Mouse (Mus musculus) neural tube, embryonic 11.5 days (tissue): ENCODE measurements at regions not wholly inside any gene's neighbourhood (a gene's known extent, or its start where the extent isn't known, plus 50 kb on each side); places are given as distances from the start of the nearest gene placed in this dataset.

ENCODE experiments used
- ATAC-seq: fragments of 200-750 bp; cut with Nextera tagmentation; 2 replicates; pipeline ENCODE4 v1.8.0; 2017; ENCODE audit warnings: moderate number of reproducible peaks, mild to moderate bottlenecking, moderate TSS enrichment, moderate library complexity; ENCODE audit not compliant: insufficient read depth, low FRiP score, low TSS enrichment
- DNase-seq: peaks from one replicate; pipeline ENCODE4 v3.0.0-alpha.2; 2015; ENCODE audit warnings: low spot score
- H3K27ac ChIP-seq: fragments of 300-500 bp; sonication (generic); 2 replicates; pipeline ENCODE4 v1.5.1; 2014; ENCODE audit warnings: low read depth, mild to moderate bottlenecking, low read length
- H3K27me3 ChIP-seq: fragments of 300-500 bp; sonication (generic); 2 replicates; pipeline ENCODE4 v1.6.1; 2014; ENCODE audit warnings: mild to moderate bottlenecking, low read length, mixed read lengths; ENCODE audit not compliant: control insufficient read depth, insufficient read depth
- H3K36me3 ChIP-seq: fragments of 300-500 bp; sonication (generic); 2 replicates; pipeline ENCODE4 v1.6.1; 2014; ENCODE audit warnings: mild to moderate bottlenecking, low read length, moderate library complexity, mixed read lengths; ENCODE audit not compliant: control insufficient read depth, insufficient read depth
- H3K4me1 ChIP-seq: fragments of 300-500 bp; sonication (generic); 2 replicates; pipeline ENCODE4 v1.6.1; 2014; ENCODE audit warnings: low read length, mixed read lengths; ENCODE audit not compliant: control insufficient read depth, insufficient read depth
- H3K4me2 ChIP-seq: fragments of 300-500 bp; sonication (generic); 2 replicates; pipeline ENCODE4 v1.6.1; 2014; ENCODE audit warnings: low read depth, mild to moderate bottlenecking, moderate library complexity
- H3K4me3 ChIP-seq: fragments of 300-500 bp; sonication (generic); 2 replicates; pipeline ENCODE4 v1.5.1; 2014; ENCODE audit warnings: low read depth, low read length
- H3K9ac ChIP-seq: fragments of 300-500 bp; sonication (generic); 2 replicates; pipeline ENCODE4 v1.6.1; 2014; ENCODE audit warnings: mild to moderate bottlenecking, low read length
- H3K9me3 ChIP-seq: fragments of 300-500 bp; sonication (generic); 2 replicates; pipeline ENCODE4 v1.6.1; 2016; ENCODE audit warnings: low read length; ENCODE audit not compliant: control insufficient read depth
- WGBS: fragments of 180-500 bp; shearing (Covaris S2); extraction: QIAGEN DNeasy Blood & Tissue Kit; methylation state at CpG from one replicate; pipeline ENCODE4 v1.1.7; 2014; 5-methylcytosine and 5-hydroxymethylcytosine counted together

- H3K27ac ChIP-seq = no peak overlapping the region
- H3K27me3 ChIP-seq = no peaks in the 10 kb centered on the region
- ATAC-seq (no peak), DNase-seq (no peak)
- no peak overlapping the region for H3K9ac ChIP-seq
- no peaks in the 10 kb centered on the region for H3K4me1 ChIP-seq
- H3K4me3 ChIP-seq = no peak overlapping the region
- H3K4me2 ChIP-seq = no peak overlapping the region
- H3K36me3 ChIP-seq = no peaks in the 10 kb centered on the region
- WGBS = 77% methylated on average over 4 of the region's 4 CpGs
- no peaks in the 10 kb centered on the region for H3K9me3 ChIP-seq
Measured at GRCm38 (mm10) chr9:83308771-83309170, 132.2 kb downstream of the Lca5 start.

- H3K27me3 ChIP-seq = no peaks in the 10 kb centered on the region
- DNase-seq (no peak), ATAC-seq (no peak)
- H3K9ac ChIP-seq = no peak overlapping the region
- no peak overlapping the region for H3K4me3 ChIP-seq
- WGBS = 69% methylated on average over 4 of the region's 4 CpGs
- no peaks in the 10 kb centered on the region for H3K4me1 ChIP-seq
- no peak overlapping the region for H3K27ac ChIP-seq
- no peaks in the 10 kb centered on the region for H3K9me3 ChIP-seq
- H3K4me2 ChIP-seq = no peak overlapping the region
- no peaks in the 10 kb centered on the region for H3K36me3 ChIP-seq
Measured at GRCm38 (mm10) chr9:83308092-83308491, 132.8 kb downstream of the Lca5 start.

- Histone ChIP-seq H3K27me3 (no peaks in the 10 kb centered on the region), H3K4me3 (no peak overlapping the region), H3K9ac (no peak overlapping the region), H3K9me3 (no peaks in the 10 kb centered on the region), H3K36me3 (no peaks in the 10 kb centered on the region), H3K27ac (no peak overlapping the region), H3K4me1 (no peaks in the 10 kb centered on the region), H3K4me2 (no peak overlapping the region)
- 62% methylated on average over 11 of the region's 11 CpGs for WGBS
- DNase-seq (peak; percentile 33), ATAC-seq (no peak)
Measured at GRCm38 (mm10) chr9:83307349-83307938, 133.5 kb downstream of the Lca5 start.

- Histone ChIP-seq H3K36me3 (no peaks in the 10 kb centered on the region), H3K9me3 (no peaks in the 10 kb centered on the region), H3K4me1 (no peaks in the 10 kb centered on the region), H3K27ac (no peak overlapping the region), H3K9ac (no peak overlapping the region), H3K4me3 (no peak overlapping the region), H3K27me3 (no peaks in the 10 kb centered on the region), H3K4me2 (no peak overlapping the region)
- WGBS = 54% methylated on average over 7 of the region's 7 CpGs
- no peak for ATAC-seq
- no peak for DNase-seq
Measured at GRCm38 (mm10) chr9:83304925-83305324, 136.0 kb downstream of the Lca5 start.

GRCm38 (mm10) chr9:83300500-83300899 is 140.4 kb downstream of the Lca5 start:
- Histone ChIP-seq H3K4me3 (no peak overlapping the region), H3K4me1 (no peaks in the 10 kb centered on the region), H3K27me3 (no peaks in the 10 kb centered on the region), H3K36me3 (no peaks in the 10 kb centered on the region), H3K9me3 (no peaks in the 10 kb centered on the region), H3K27ac (no peak overlapping the region), H3K9ac (no peak overlapping the region), H3K4me2 (no peak overlapping the region)
- ATAC-seq (no peak), DNase-seq (no peak)
- WGBS = 85% methylated on average over 4 of the region's 4 CpGs

GRCm38 (mm10) chr9:83300044-83300443 is 140.9 kb downstream of the Lca5 start:
- Histone ChIP-seq H3K9ac (no peak overlapping the region), H3K27ac (no peak overlapping the region), H3K4me2 (no peak overlapping the region), H3K4me1 (no peaks in the 10 kb centered on the region), H3K9me3 (no peaks in the 10 kb centered on the region), H3K4me3 (no peak overlapping the region), H3K27me3 (no peaks in the 10 kb centered on the region), H3K36me3 (no peaks in the 10 kb centered on the region)
- no peak for DNase-seq
- ATAC-seq = no peak
- WGBS = 77% methylated on average over 2 of the region's 2 CpGs

- H3K9ac ChIP-seq = no peak overlapping the region
- H3K36me3 ChIP-seq = no peaks in the 10 kb centered on the region
- no peak overlapping the region for H3K4me2 ChIP-seq
- ATAC-seq = no peak
- H3K4me1 ChIP-seq = no peaks in the 10 kb centered on the region
- no peaks in the 10 kb centered on the region for H3K27me3 ChIP-seq
- H3K27ac ChIP-seq = no peak overlapping the region
- DNase-seq = no peak
- H3K4me3 ChIP-seq = no peak overlapping the region
- WGBS = 65% methylated on average over 2 of the region's 2 CpGs
- H3K9me3 ChIP-seq = no peaks in the 10 kb centered on the region
Measured at GRCm38 (mm10) chr9:83299623-83300022, 141.3 kb downstream of the Lca5 start.

GRCm38 (mm10) chr9:83295453-83295852 is 145.5 kb downstream of the Lca5 start:
- H3K9ac ChIP-seq = no peak overlapping the region
- 81% methylated on average over 9 of the region's 9 CpGs for WGBS
- DNase-seq (no peak), ATAC-seq (no peak)
- H3K36me3 ChIP-seq = no peaks in the 10 kb centered on the region
- H3K27ac ChIP-seq = no peak overlapping the region
- H3K4me2 ChIP-seq = no peak overlapping the region
- H3K27me3 ChIP-seq = no peaks in the 10 kb centered on the region
- H3K4me1 ChIP-seq = no peaks in the 10 kb centered on the region
- H3K4me3 ChIP-seq = no peak overlapping the region
- H3K9me3 ChIP-seq = no peaks in the 10 kb centered on the region

GRCm38 (mm10) chr9:83294441-83294840 is 146.5 kb downstream of the Lca5 start:
- no peaks in the 10 kb centered on the region for H3K27me3 ChIP-seq
- no peak overlapping the region for H3K9ac ChIP-seq
- no peak overlapping the region for H3K27ac ChIP-seq
- no peak overlapping the region for H3K4me2 ChIP-seq
- H3K36me3 ChIP-seq = no peaks in the 10 kb centered on the region
- WGBS = 90% methylated on average over 13 of the region's 13 CpGs
- ATAC-seq = no peak
- H3K4me1 ChIP-seq = no peaks in the 10 kb centered on the region
- no peak for DNase-seq
- H3K4me3 ChIP-seq = no peak overlapping the region
- H3K9me3 ChIP-seq = no peaks in the 10 kb centered on the region
